8 mouse cellular contexts compared by ENCODE assay signal in genomic region chr10:70245559-70245945, GRCm38 (mm10). TPM values are rescaled to one million over a fixed set of nuclear protein-coding genes. Genes with fewer than 3 reads are reported as not detected.
A peak's percentile ranks its signal among the peaks of the same experiment; 100 is the strongest.
DNase-seq lines count a peak whose midpoint lies in the region; ATAC-seq and TF ChIP-seq lines count a peak whose summit lies in the region.

No protein-coding gene starts in this region.

- H3K27ac ChIP-seq in heart, embryonic 13.5 days (replicated peaks): no peak overlapping the region
- H3K27ac ChIP-seq in embryonic fibroblast, embryonic 13.5 days (ENCODE audit: insufficient read depth, low read length): no peak overlapping the region
- H3K27ac ChIP-seq in intestine, embryonic 15.5 days: no peak overlapping the region
- no peak overlapping the region for H3K27ac ChIP-seq in neural tube, embryonic 12.5 days

- H3K27me3 ChIP-seq in heart, embryonic 13.5 days (replicated peaks): peaks cover 45% of the 10 kb centered on the region
- H3K27me3 ChIP-seq in intestine, embryonic 15.5 days (replicated peaks): peaks cover 2% of the 10 kb centered on the region; the same call in 1 of the 2 replicates
- peaks cover 23% of the 10 kb centered on the region for H3K27me3 ChIP-seq in neural tube, embryonic 12.5 days (replicated peaks)

- H3K4me3 ChIP-seq in heart, embryonic 13.5 days: peak overlapping the region; percentile 76
- H3K4me3 ChIP-seq in embryonic fibroblast, embryonic 13.5 days (ENCODE audit: insufficient read depth, low read length): peak overlapping the region; percentile 34
- H3K4me3 ChIP-seq in intestine, embryonic 15.5 days (replicated peaks): peak overlapping the region; percentile 65
- peak overlapping the region; percentile 59 for H3K4me3 ChIP-seq in neural tube, embryonic 12.5 days

- no peak for ATAC-seq in heart, embryonic 13.5 days (ENCODE audit: extremely low read depth, insufficient number of reproducible peaks, low FRiP score, low TSS enrichment)
- 0 out of 2 replicates have a peak, but pooled peaks have one; percentile 27 for ATAC-seq in intestine, embryonic 15.5 days
- 0 out of 2 replicates have a peak, but pooled peaks have one; percentile 41 for ATAC-seq in neural tube, embryonic 12.5 days (ENCODE audit: low FRiP score, low read depth)

- DNase-seq in heart, postnatal 25 days (ENCODE audit: low spot score): no peak
- peak; percentile 67 for DNase-seq in ZHBTc4 (ENCODE audit: low read depth, low spot score)
- no peak for DNase-seq in thymus, postnatal 14 days
- no peak for DNase-seq in right cerebral cortex, postnatal 4 days

- peaks cover 15% of the 10 kb centered on the region for H3K4me1 ChIP-seq in heart, embryonic 13.5 days
- H3K4me1 ChIP-seq in embryonic fibroblast, embryonic 13.5 days (ENCODE audit: control insufficient read depth, insufficient read depth, low read length): no peaks in the 10 kb centered on the region
- H3K4me1 ChIP-seq in intestine, embryonic 15.5 days (replicated peaks): peaks cover 10% of the 10 kb centered on the region
- H3K4me1 ChIP-seq in neural tube, embryonic 12.5 days: peaks cover 14% of the 10 kb centered on the region; the same call in 1 of the 2 replicates

- H3K9me3 ChIP-seq in heart, embryonic 13.5 days: no peaks in the 10 kb centered on the region
- H3K9me3 ChIP-seq in intestine, embryonic 15.5 days: no peaks in the 10 kb centered on the region
- H3K9me3 ChIP-seq in neural tube, embryonic 12.5 days: no peaks in the 10 kb centered on the region

- TF ChIP-seq POLR2A in embryonic fibroblast, embryonic 13.5 days (IDR thresholded peaks at IDR 0.05; ENCODE audit: low read depth, low read length): no peak

- H3K9ac ChIP-seq in heart, embryonic 13.5 days: peak overlapping the region; percentile 82
- H3K9ac ChIP-seq in intestine, embryonic 15.5 days: peak overlapping the region; percentile 67
- peak overlapping the region; percentile 66 for H3K9ac ChIP-seq in neural tube, embryonic 12.5 days

- peak overlapping the region; percentile 98 for H3K4me2 ChIP-seq in heart, embryonic 13.5 days
- H3K4me2 ChIP-seq in intestine, embryonic 15.5 days (replicated peaks): peak overlapping the region; percentile 98
- peak overlapping the region; percentile 96 for H3K4me2 ChIP-seq in neural tube, embryonic 12.5 days (replicated peaks)

- TF ChIP-seq CTCF in embryonic fibroblast, embryonic 13.5 days (IDR thresholded peaks at IDR 0.05; ENCODE audit: borderline replicate concordance, insufficient read depth, low read length): no peak

- no peaks in the 10 kb centered on the region for H3K36me3 ChIP-seq in heart, embryonic 13.5 days
- H3K36me3 ChIP-seq in intestine, embryonic 15.5 days: no peaks in the 10 kb centered on the region
- no peaks in the 10 kb centered on the region for H3K36me3 ChIP-seq in neural tube, embryonic 12.5 days

- intact Hi-C loops in heart, postnatal 25 days (cut with DNase I): loop anchor here (5.0 kb wide), 1 partner anchor 52 kb away; no protein-coding TSS in a partner anchor

- 2% methylated on average over 16 of the region's 16 CpGs for WGBS in heart, embryonic 13.5 days
- 2% methylated on average over 16 of the region's 16 CpGs for WGBS in intestine, embryonic 15.5 days
- WGBS in neural tube, embryonic 12.5 days: under 1% methylated on average over 16 of the region's 16 CpGs

RNA-seq across cellular contexts. Expression of gene Slc16a9, which starts 0.7 kb away (rescaled TPM):
- 0.94 and 0.97 TPM in 2 replicates for polyA plus RNA-seq in heart, embryonic 13.5 days (2015; fragmentation: Nextera tagmentation; extraction: Ambion mirVana)
- total RNA-seq in heart, postnatal 25 days (2021): 1 to 10 TPM; 3.3 to 3.6 TPM
- polyA plus RNA-seq in embryonic fibroblast, embryonic 13.5 days (2011; ENCODE audit: insufficient read length, low read depth, missing spikeins): 1.0 and 2.0 TPM in 2 replicates
- 1.3 and 1.5 TPM in 2 replicates for polyA plus RNA-seq in intestine, embryonic 15.5 days (2015; fragmentation: Nextera tagmentation; extraction: Ambion mirVana)
- polyA plus RNA-seq in neural tube, embryonic 12.5 days (2016; fragmentation: Nextera tagmentation; extraction: Ambion mirVana): 0.63 TPM in 2 replicates

RNA-seq across cellular contexts. Expression of gene Mrln, which starts 41.1 kb away (rescaled TPM):
- polyA plus RNA-seq in heart, embryonic 13.5 days (2015; fragmentation: Nextera tagmentation; extraction: Ambion mirVana): 0.57 and 1.1 TPM in 2 replicates
- 1 to 10 TPM; 3.0 to 3.8 TPM for total RNA-seq in heart, postnatal 25 days (2021)
- not detected in 2 replicates for polyA plus RNA-seq in embryonic fibroblast, embryonic 13.5 days (2011; ENCODE audit: insufficient read length, low read depth, missing spikeins)
- 0.98 and 1.3 TPM in 2 replicates for polyA plus RNA-seq in intestine, embryonic 15.5 days (2015; fragmentation: Nextera tagmentation; extraction: Ambion mirVana)
- polyA plus RNA-seq in neural tube, embryonic 12.5 days (2016; fragmentation: Nextera tagmentation; extraction: Ambion mirVana): 4.3 and 5.9 TPM in 2 replicates
